Mouse (Mus musculus): ENCODE results near the gene Aktip. TPM values are rescaled to one million over a fixed set of nuclear protein-coding genes. Genes with fewer than 3 reads are reported as not detected.

The Aktip gene
- polyA plus RNA-seq, 1 experiment, result 48.4 TPM

- no peak overlapping the region for H3K4me3 ChIP-seq (ENCODE audit: control insufficient read depth, low read depth, low read length)
- no peak overlapping the region for H3K27ac ChIP-seq (ENCODE audit: control insufficient read depth, insufficient read depth, low read depth, low read length)
- no peaks in the 10 kb centered on the region for H3K36me3 ChIP-seq (ENCODE audit: control insufficient read depth, insufficient read depth, low read length)
- no peaks in the 10 kb centered on the region for H3K27me3 ChIP-seq (ENCODE audit: control insufficient read depth, insufficient read depth, low read length)
- no peak for TF ChIP-seq POLR2A (IDR thresholded peaks at IDR 0.05; ENCODE audit: control insufficient read depth, low read depth, low read length)
- TF ChIP-seq CTCF (IDR thresholded peaks at IDR 0.05; ENCODE audit: control insufficient read depth, insufficient read depth, insufficient replicate concordance, low read depth, low read length), result no peak
- no peaks in the 10 kb centered on the region for H3K4me1 ChIP-seq (ENCODE audit: control insufficient read depth, insufficient read depth, low read length)
Measured at GRCm38 (mm10) chr8:91209658-91210057, 9.9 kb upstream of the Aktip start.

- H3K4me1 ChIP-seq (ENCODE audit: control insufficient read depth, insufficient read depth, low read length), result no peaks in the 10 kb centered on the region
- H3K36me3 ChIP-seq (ENCODE audit: control insufficient read depth, insufficient read depth, low read length), result no peaks in the 10 kb centered on the region
- H3K27ac ChIP-seq (ENCODE audit: control insufficient read depth, insufficient read depth, low read depth, low read length), result no peak overlapping the region
- H3K27me3 ChIP-seq (ENCODE audit: control insufficient read depth, insufficient read depth, low read length), result no peaks in the 10 kb centered on the region
- H3K4me3 ChIP-seq (ENCODE audit: control insufficient read depth, low read depth, low read length), result no peak overlapping the region
- TF ChIP-seq POLR2A (IDR thresholded peaks at IDR 0.05; ENCODE audit: control insufficient read depth, low read depth, low read length), result no peak
Measured at GRCm38 (mm10) chr8:91207676-91208075, 7.9 kb upstream of the Aktip start.

GRCm38 (mm10) chr8:91205897-91206296 is 6.1 kb upstream of the Aktip start:
- H3K27me3 ChIP-seq (ENCODE audit: control insufficient read depth, insufficient read depth, low read length), result no peaks in the 10 kb centered on the region
- no peaks in the 10 kb centered on the region for H3K36me3 ChIP-seq (ENCODE audit: control insufficient read depth, insufficient read depth, low read length)
- H3K4me3 ChIP-seq (ENCODE audit: control insufficient read depth, low read depth, low read length), result no peak overlapping the region
- no peak overlapping the region for H3K27ac ChIP-seq (ENCODE audit: control insufficient read depth, insufficient read depth, low read depth, low read length)
- no peaks in the 10 kb centered on the region for H3K4me1 ChIP-seq (ENCODE audit: control insufficient read depth, insufficient read depth, low read length)
- TF ChIP-seq POLR2A (IDR thresholded peaks at IDR 0.05; ENCODE audit: control insufficient read depth, low read depth, low read length) (no peak), CTCF (IDR thresholded peaks at IDR 0.05; ENCODE audit: control insufficient read depth, insufficient read depth, insufficient replicate concordance, low read depth, low read length) (no peak)

GRCm38 (mm10) chr8:91201184-91201583 is 1.4 kb upstream of the Aktip start:
- no peaks in the 10 kb centered on the region for H3K27me3 ChIP-seq (ENCODE audit: control insufficient read depth, insufficient read depth, low read length)
- H3K4me1 ChIP-seq (ENCODE audit: control insufficient read depth, insufficient read depth, low read length), result peaks cover 2% of the 10 kb centered on the region
- TF ChIP-seq CTCF (IDR thresholded peaks at IDR 0.05; ENCODE audit: control insufficient read depth, insufficient read depth, insufficient replicate concordance, low read depth, low read length) (no peak), POLR2A (IDR thresholded peaks at IDR 0.05; ENCODE audit: control insufficient read depth, low read depth, low read length) (no peak)
- H3K27ac ChIP-seq (ENCODE audit: control insufficient read depth, insufficient read depth, low read depth, low read length), result no peak overlapping the region
- H3K36me3 ChIP-seq (ENCODE audit: control insufficient read depth, insufficient read depth, low read length), result no peaks in the 10 kb centered on the region
- no peak overlapping the region for H3K4me3 ChIP-seq (ENCODE audit: control insufficient read depth, low read depth, low read length)

GRCm38 (mm10) chr8:91198036-91198435 is 1.7 kb downstream of the Aktip start:
- H3K27ac ChIP-seq (ENCODE audit: control insufficient read depth, insufficient read depth, low read depth, low read length), result no peak overlapping the region

GRCm38 (mm10) chr8:91197233-91197632 is 2.5 kb downstream of the Aktip start:
- Histone ChIP-seq H3K4me1 (ENCODE audit: control insufficient read depth, insufficient read depth, low read length) (peaks cover 3% of the 10 kb centered on the region), H3K36me3 (ENCODE audit: control insufficient read depth, insufficient read depth, low read length) (no peaks in the 10 kb centered on the region), H3K27me3 (ENCODE audit: control insufficient read depth, insufficient read depth, low read length) (no peaks in the 10 kb centered on the region), H3K27ac (ENCODE audit: control insufficient read depth, insufficient read depth, low read depth, low read length) (no peak overlapping the region), H3K4me3 (ENCODE audit: control insufficient read depth, low read depth, low read length) (no peak overlapping the region; the same call in 1 of the 2 replicates)
- TF ChIP-seq POLR2A (IDR thresholded peaks at IDR 0.05; ENCODE audit: control insufficient read depth, low read depth, low read length), result no peak
- no peak for TF ChIP-seq CTCF (IDR thresholded peaks at IDR 0.05; ENCODE audit: control insufficient read depth, insufficient read depth, insufficient replicate concordance, low read depth, low read length)

More at GRCm38 (mm10) chr8:91198036-91198435, 1.7 kb downstream of the Aktip start:
- Histone ChIP-seq H3K4me3 (ENCODE audit: control insufficient read depth, low read depth, low read length) (no peak overlapping the region), H3K27me3 (ENCODE audit: control insufficient read depth, insufficient read depth, low read length) (no peaks in the 10 kb centered on the region), H3K4me1 (ENCODE audit: control insufficient read depth, insufficient read depth, low read length) (peaks cover 3% of the 10 kb centered on the region), H3K36me3 (ENCODE audit: control insufficient read depth, insufficient read depth, low read length) (no peaks in the 10 kb centered on the region)
- no peak for TF ChIP-seq CTCF (IDR thresholded peaks at IDR 0.05; ENCODE audit: control insufficient read depth, insufficient read depth, insufficient replicate concordance, low read depth, low read length)
- no peak for TF ChIP-seq POLR2A (IDR thresholded peaks at IDR 0.05; ENCODE audit: control insufficient read depth, low read depth, low read length)

- Histone ChIP-seq H3K36me3 (ENCODE audit: control insufficient read depth, insufficient read depth, low read length) (no peaks in the 10 kb centered on the region), H3K4me1 (ENCODE audit: control insufficient read depth, insufficient read depth, low read length) (peaks cover 3% of the 10 kb centered on the region), H3K4me3 (ENCODE audit: control insufficient read depth, low read depth, low read length) (peak overlapping the region; percentile 70), H3K27ac (ENCODE audit: control insufficient read depth, insufficient read depth, low read depth, low read length) (peak overlapping the region; percentile 16; the same call in 1 of the 2 replicates), H3K27me3 (ENCODE audit: control insufficient read depth, insufficient read depth, low read length) (no peaks in the 10 kb centered on the region)
- TF ChIP-seq CTCF (IDR thresholded peaks at IDR 0.05; ENCODE audit: control insufficient read depth, insufficient read depth, insufficient replicate concordance, low read depth, low read length), result peak; percentile 61; the same call in 1 of the 2 replicates
- no peak for TF ChIP-seq POLR2A (IDR thresholded peaks at IDR 0.05; ENCODE audit: control insufficient read depth, low read depth, low read length)
Measured at GRCm38 (mm10) chr8:91196661-91197060, 3.1 kb downstream of the Aktip start.

GRCm38 (mm10) chr8:91194081-91194480 is 5.7 kb downstream of the Aktip start:
- Histone ChIP-seq H3K36me3 (ENCODE audit: control insufficient read depth, insufficient read depth, low read length) (no peaks in the 10 kb centered on the region), H3K27ac (ENCODE audit: control insufficient read depth, insufficient read depth, low read depth, low read length) (no peak overlapping the region), H3K4me1 (ENCODE audit: control insufficient read depth, insufficient read depth, low read length) (peaks cover 3% of the 10 kb centered on the region), H3K27me3 (ENCODE audit: control insufficient read depth, insufficient read depth, low read length) (no peaks in the 10 kb centered on the region), H3K4me3 (ENCODE audit: control insufficient read depth, low read depth, low read length) (no peak overlapping the region)
- no peak for TF ChIP-seq POLR2A (IDR thresholded peaks at IDR 0.05; ENCODE audit: control insufficient read depth, low read depth, low read length)
- TF ChIP-seq CTCF (IDR thresholded peaks at IDR 0.05; ENCODE audit: control insufficient read depth, insufficient read depth, insufficient replicate concordance, low read depth, low read length), result no peak
